Mouse (Mus musculus) left cerebral cortex, adult 9 months (tissue): ENCODE results near the gene Frmd4a.
"Not testable (repeated sequence)": the region's sequence is repeated elsewhere in the genome, so short reads cannot be mapped to it uniquely, and the experiment has no call there.

ENCODE experiments used
- DNase-seq, 2 experiments: peaks; one replicate each; pipeline ENCODE4 v3.0.0; 2022; ENCODE audit warnings: low spot score in 2 of 2

Frmd4a gene

DNA sequence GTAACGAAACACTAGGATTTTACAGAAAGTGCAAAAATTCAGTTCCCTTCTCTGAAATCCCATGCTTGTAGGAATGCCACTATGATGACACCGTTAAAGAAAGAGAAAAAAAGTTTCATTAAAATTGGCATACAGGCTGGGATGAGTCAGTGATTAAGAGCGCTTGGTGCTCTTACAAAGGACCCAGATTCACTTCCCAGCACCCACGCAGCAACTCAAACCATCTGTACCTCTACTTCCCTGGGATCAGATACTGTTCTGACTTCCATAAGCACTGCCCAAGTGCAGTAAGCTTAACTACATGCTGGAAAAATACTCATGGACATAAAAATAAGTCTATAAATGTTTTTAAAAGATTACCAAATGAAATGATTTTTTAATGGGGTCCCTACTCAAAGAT is 599.5 kb downstream of the Frmd4a start:
- peak in 1 of 2 experiments; percentile 36 for DNase-seq

GRCm38 (mm10) chr2:4619126-4619525 is 601.6 kb downstream of the Frmd4a start:
- not testable (repeated sequence) for DNase-seq

DNA sequence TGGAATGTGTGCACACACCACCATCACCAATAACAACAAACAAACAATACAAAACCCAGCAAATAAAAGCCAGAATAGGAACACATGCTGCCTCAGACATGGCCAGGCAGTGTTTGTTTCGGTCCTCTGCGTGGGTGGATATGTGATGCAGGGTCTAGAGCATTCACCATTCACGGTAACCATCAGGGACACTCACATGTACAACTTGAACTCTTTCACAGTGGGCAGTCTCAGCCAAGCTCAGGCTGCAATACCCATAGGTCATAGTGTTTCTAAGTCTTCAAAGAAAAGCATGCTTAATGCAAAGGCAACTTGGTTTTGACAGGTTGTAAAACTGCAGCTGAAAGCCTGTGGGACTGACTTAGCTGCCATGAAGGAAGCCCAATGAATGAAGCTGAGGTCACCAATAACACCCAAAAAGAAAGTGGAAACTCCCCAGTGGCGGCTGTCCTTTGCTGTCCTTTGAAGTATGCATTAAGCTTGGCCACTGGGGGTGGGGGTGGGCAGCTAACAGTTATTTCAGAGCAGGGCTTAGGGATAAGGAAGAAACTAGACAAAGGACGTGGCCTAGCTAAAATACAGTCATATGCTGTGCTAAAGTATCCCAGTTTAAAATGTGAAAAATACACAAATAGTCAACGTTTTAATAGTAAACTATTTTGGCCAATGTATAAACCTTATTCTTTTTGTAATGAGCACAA is 602.5 kb downstream of the Frmd4a start:
- DNase-seq, result no peak

- no peak for DNase-seq
Measured at GRCm38 (mm10) chr2:4620640-4621401, 603.3 kb downstream of the Frmd4a start.

DNA sequence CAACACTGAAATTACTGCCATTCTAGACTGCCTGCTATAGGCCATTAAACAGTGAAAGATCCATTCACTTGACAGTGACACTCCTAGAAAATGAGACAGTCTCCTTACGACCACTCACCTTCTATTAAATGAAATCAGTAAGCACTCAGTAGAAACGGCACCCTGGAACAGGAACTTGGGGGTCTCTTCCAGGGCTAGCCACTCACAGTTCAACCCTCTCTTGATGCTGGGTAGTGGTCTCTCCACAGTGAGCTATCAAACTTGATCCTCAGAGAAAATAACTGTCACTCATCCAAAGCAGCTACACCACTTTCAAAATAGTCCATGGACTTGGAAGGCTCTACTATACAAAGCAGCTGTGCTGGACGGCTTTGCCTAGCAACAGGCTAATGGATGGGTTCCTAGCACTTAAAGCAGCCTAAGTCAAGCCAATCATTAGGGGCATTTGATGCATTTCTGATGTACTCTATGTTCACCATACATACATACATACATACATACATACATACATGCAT is 604.0 kb downstream of the Frmd4a start:
- DNase-seq, result no peak

DNA sequence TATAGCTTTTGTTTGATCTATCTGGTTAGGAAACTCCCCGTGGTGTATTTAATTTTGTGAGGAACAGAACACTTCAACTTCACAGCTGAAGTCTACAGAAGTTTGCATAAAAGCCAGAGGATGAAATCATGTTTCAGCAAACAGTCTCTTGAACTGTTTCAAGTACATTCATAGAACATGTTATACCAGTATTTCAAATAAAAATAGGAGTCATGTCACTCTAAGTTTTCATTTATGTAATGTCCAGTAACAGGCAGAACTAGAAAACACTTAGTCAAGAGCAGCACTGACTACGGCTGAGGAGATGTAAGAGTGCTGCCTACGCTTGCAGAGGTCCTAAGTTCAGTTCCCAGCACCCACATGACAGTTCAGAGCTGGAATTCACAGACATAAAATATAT is 609.4 kb downstream of the Frmd4a start:
- DNase-seq, result no peak

GRCm38 (mm10) chr2:4628920-4629319 is 611.4 kb downstream of the Frmd4a start:
- DNase-seq, result no peak

DNA sequence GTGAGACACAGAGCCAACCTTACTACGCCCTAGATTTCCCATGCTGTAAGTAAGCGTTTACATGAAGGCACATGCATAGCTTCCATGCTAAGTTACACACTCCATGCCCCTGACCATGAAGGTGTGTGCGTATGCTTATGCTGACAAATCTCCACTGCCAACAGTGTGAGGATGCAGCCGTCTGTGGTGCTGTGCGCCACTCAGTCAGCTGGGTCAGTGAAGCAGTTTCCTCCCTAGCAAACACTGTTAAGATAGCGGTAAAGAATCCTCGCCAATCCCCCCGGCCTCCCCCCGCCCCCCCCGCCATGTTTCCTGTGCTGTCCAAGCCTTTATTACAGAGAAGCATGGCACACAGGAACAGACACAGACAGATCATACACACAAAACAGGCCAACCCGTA is 612.0 kb downstream of the Frmd4a start:
- DNase-seq, result no peak

- no peak for DNase-seq
Measured at GRCm38 (mm10) chr2:4630197-4630835, 612.8 kb downstream of the Frmd4a start.

DNA sequence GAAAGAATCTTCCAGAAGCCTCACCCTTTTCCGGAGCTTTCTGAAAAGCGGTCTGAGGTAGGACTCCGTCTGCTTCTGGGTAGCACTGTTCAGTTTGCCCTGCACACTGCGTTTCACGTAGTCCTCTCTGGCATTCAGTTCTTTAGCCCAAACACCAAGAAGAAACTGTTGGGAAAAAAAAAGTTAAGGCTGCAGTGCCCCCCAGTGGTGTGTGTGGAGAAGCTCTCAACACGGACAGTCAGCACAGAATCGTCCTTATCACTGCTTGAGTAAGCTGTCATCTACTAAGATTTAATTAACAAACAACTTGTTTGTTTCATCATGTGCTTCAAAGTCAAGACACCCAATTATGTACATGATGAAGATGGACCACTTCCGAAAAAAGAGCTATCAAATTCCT is 618.3 kb downstream of the Frmd4a start:
- no peak for DNase-seq

DNA sequence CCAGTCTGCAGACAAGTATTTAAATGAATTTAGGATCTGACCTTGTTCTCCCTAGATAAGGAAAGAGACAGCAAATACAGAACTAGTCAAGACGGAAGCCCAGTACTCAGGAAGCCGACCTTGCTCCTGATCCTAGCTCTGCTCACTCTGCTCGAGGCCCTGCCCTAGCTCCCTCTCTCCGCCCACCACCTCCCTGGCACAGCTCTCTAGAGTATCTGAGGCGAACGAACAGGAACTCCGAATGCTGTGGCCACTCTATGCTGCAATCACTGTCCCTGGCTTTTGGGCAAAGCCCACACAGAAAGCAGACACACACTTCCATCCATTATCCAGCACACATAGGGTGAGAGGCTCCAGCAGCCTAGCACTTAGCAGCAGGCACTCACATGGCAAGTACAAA is 619.1 kb downstream of the Frmd4a start:
- no peak for DNase-seq

DNA sequence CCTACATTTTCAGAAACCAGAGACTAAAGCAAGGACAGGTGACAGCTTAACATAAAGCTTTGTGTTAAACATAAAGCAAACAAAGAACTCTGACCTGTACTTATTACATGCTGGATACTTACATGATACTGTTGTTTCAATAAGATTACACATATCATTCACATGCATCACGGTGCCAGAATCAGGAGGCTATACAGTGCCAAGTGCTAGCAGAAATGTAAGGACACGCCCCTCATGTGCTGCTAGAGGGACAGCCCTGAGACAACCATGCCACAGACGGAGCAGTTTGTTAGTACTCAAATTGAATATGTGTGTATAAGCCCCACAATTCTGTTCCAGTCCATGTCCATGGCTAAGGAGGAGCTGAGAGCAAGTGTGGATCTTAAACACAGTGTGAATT is 620.7 kb downstream of the Frmd4a start:
- DNase-seq, result no peak

DNA sequence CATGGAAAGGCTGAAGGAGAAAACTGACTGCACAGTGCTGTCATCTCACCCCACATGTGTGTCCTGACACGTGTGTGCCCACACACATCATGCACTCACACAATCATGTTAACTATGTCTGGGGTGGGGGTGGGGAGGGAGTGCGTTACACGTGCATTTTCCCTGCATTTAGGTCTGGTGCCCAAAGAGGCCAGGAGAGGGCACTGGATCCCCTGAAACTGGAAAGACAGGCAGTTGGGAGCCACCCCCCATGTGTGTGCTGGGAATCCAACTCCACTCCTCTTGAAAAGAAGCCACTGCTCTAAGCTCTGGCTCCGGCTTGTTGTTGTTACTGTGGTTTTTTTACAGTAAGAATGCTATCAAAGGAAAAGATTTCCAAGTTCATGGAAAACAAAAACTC is 627.5 kb downstream of the Frmd4a start:
- no peak for DNase-seq

DNA sequence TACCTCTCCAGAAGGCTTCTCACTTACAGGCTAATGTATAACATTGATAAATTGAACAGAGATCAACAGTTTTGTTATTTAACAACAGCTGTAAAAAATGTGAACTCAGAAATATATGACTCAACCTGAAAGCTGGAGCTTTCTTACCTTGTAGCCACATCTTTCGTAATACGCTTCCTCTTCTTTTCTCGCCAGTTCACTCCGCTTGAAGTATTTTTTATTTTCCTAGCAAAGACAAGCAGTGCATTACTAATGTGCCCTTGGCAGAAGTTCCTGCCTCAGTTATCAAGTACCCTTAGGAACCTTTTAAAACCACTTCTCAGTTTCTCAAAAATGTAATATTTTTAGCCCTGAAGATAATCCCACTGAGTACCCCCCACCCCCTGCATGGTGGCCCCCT is 630.6 kb downstream of the Frmd4a start:
- no peak for DNase-seq

DNA sequence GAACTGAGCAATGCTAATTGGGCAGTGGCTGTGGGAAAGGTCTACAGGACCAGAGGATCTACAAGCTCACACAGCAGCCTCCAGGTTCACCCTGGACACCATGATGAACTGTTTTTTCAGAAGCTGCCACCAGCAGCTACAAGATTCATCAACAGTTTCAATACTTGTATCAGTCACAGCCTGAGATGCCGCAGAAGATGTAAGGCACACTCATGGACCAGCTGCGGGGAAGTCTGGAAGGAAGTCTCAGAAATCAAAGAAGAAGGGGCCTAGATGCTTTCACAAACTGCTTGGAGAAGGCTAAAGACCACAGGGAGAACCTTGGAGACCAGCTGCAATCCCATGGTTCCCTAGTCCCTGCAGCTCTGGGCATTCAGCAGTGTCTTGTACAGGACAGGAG is 632.1 kb downstream of the Frmd4a start:
- no peak for DNase-seq

- DNase-seq, result peak; percentile 55 to 91
Measured at GRCm38 (mm10) chr2:4651500-4652285, 634.2 kb downstream of the Frmd4a start, which contains the start of gene Prpf18. Gene Prpf18 (minus strand): TSS chr2:4652113.

DNA sequence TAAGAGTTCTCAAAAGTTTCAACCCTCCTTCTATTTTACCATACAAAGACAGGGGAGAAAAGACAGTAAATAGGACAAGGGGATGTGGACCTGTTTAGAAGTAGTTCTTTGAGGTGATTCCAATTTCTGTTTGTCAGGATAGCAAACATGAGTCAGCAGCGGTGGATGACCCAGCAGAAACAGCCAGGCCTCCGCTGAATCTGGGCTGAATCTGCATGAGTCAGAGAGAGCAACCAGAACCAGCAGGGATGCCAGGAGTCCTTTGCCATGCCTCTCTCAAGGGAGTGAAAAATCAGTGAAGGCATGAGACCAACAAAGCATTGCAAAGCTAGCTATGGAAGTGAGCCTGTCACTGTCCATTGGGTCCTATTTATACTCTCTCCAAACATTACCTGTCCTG is 643.2 kb downstream of the Frmd4a start:
- DNase-seq, result no peak
